Mouse (Mus musculus): ENCODE measurements around the gene Foxp1.

Foxp1 gene

DNA sequence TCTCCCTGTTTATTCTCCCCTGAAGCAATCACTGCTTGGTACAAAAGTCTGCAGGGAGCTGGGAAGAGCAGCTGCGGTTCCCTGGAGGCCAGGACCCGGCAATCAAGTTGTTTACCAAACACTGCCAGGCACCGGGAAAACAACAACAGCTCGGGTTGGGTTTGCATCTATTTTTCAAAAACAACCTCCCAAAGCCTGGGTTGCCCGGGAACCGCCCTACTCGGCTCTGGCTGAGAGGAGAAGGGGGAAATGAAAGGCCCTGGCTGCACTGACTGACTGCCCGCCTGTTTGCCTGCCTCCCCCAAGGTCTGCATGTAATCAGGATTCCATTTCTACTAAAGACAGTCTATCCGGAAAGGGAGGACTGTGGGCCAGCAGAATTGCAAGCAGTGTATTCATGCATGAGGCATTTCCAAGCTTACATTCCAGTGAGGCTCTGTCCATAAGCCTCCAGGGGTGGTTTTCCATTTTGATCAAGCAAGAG lies 82.6 kb downstream of the Foxp1 start:
- DNase-seq (ENCODE audit: low spot score): peak; percentile 68

DNA sequence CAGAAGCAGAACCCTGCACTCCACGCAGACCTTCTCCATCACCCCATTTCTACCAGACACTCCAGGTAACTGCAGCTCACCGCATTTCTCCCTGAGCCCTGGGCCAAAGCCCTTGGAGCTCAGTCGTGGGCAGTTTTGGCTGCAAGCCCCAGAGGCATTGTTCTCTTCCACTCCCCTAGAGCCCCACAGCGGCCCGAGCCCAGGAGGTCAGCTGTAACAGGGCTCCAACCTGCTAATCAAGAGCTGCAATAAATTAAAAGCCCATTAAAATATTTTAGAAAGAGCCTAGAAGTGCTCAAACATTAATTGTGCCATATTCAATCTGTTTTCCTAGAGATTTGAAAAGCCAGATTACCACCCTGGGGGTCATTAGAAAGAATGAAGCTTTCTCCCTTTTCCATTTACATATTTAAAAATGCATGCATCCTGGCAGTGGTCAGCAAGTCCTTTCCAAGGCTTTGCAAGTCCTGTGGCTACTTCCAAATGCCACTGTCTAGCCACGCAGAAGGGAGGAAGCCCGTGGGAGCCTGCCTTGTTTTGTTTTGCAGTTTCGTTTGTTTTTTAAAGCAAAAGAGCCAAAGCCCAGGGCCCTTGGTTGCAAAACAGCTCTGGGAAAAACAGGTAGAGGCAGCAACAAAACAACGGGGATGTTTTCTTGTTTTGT lies 83.2 kb downstream of the Foxp1 start:
- DNase-seq (ENCODE audit: low spot score): peak; percentile 50

DNA sequence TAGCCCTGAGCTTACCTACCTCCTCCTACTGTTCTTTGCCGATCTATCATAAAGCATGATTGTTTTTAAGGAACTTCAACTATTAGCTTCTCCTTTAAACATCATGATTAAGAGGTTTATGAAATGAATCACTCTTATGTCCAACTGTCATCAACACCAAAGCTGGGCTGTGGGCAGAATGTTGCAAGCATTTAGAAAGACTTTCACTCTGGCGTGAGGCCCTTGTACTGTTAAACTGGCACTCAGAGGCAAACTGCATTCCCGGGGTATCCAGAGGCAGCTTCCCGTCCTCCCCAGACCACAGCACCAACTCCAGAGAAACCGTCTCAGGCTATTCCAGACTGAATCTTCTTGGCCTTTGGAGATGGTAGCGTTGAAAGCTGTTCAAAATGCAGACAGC lies 86.2 kb downstream of the Foxp1 start:
- DNase-seq (ENCODE audit: low spot score): no peak

DNA sequence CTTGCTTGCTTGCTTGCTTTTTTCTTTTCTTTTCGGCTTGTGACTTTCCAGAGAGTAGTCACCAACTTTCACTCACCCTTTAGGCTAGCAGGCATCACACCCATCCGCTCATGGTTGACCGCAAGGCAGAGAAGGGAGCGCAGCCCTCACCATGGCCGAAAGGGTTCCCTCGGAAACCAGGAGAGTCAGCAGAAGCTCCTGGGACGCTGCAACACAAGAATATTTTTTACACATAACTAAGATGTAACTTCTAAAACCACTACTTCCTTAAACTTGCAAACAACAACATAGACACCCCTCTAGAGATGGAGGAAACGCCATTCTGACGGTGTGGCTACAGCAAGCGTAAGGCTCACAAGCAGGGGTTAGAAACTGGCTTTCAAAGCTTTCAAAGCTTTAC lies 87.4 kb downstream of the Foxp1 start:
- no peak for DNase-seq (ENCODE audit: low spot score)

DNA sequence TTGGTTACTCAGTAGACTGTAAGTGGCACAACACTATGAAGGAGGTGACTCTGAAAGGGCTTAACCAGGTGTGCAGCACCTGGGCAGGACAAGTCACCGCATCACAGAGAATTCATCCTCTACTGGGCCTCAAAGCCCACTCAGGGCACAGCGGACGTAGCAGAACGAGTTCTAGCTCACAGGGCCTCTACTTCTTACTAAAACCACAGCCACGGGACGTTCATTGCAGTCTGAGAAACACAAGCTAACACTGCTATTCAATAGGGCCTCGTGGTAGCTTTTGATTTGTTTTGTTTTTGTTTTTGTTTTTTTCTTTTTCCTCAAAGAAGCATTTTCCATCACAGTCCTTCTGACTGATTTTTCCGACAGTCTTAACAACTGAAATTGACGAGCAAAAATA lies 89.5 kb downstream of the Foxp1 start:
- no peak for DNase-seq (ENCODE audit: low spot score)

DNA sequence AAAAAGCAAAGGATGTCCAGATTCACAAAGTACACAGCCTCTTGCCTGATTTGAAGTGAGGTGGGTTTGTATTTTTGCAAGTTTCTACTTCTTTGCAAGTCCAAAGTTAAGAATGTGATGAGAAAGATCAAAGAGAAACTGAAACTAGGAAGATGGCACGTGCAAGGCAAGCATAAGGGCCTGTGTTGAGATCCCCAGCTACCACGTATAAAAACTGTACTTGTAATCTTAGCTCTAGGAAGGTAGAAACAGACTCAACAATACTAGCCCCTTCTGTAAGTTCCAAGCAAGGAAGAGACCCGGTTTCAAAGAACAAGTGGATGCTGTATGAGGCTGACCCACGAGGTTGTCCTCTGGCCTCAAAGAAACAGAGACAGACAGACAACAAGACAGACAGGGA lies 90.6 kb downstream of the Foxp1 start:
- no peak for DNase-seq (ENCODE audit: low spot score)

DNA sequence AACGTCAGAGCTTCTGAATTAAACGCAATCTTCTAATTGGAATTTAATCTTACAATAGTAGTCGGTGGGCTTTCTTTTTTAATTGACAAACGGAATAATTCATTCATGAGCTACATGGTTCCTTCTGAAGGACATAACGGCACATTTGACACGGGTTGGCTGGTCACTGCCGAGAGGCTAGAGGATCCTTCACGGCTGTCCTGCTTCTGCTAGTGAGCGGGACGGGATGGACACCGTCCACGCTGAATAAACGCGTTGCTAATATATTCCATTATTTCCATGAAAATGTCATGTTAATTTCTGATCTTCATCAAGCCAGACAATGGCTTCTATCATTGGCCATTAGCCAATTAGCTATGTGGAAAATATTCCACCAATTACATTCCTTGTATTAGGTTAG lies 92.0 kb downstream of the Foxp1 start:
- DNase-seq (ENCODE audit: low spot score): no peak

DNA sequence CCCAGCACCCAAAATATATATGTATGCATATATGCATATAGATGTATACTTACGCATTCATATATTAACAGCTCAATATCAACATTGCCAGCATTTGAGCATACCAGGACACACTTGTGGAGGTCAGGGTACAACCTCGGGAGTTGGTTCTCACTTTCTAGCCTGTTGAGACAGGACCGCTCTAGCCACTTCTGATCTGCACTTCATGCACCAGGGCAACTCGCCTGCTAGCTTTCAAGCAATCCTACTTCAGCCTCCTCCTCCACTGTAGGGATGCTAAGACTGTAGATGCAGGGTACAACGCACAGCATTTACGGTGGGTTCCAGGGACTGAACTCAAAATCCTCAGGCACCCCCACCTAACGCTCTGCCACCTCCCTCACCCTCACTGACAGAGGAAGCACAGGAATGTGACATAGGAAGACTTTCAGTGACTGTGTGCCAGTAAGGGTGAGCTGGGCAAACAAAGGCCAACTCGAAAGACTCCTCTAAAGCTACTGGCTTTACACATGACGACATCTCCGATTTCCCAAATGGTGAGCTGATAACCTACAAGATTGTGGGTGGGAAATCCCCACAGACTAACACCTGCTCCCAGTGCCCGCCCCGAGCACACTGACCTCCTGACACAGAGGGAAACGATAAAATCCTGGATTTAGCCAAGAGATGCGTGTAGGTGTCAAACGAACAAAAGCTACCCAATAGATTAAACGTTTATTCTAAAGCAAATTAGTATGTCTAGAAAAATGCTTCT lies 93.0 kb downstream of the Foxp1 start:
- DNase-seq (ENCODE audit: low spot score): no peak

DNA sequence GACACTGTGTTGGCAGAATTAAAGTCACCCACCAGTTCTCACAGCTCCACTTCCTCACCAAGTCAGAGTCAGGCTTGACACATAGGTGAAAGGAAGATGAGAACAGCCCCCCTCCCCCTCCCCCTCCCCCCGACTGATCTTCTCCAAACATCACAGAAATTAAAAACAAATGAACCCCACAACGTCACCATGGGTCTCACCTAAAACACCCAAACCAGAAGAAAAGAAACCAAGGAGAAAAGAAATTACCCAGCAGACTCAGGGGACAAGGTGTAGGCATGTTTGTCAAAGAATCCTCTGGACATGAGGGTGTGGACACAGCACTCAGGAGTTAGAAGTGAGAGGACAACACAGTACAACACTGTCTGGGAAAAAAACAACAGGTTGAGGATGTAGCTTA lies 93.6 kb downstream of the Foxp1 start:
- no peak for DNase-seq (ENCODE audit: low spot score)

DNA sequence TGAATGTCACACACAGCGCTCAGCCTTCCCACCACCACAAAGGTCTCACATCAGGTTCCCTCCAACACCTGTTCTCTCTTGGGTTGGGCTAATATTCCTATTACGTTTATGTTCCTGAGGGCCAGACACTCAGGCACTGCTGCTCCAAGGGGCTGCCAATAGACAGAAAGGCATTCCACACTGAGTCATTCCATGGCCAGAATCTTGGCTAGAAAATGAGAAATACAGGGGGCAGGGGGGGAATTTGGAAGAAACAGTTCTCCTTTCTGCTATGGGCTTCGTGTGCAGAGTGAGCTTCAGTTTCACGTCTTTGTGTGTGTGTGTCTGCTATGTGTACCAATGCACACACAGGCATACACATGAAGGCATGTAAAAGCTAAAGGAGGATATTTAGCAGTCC lies 95.2 kb downstream of the Foxp1 start:
- DNase-seq (ENCODE audit: low spot score): no peak

DNA sequence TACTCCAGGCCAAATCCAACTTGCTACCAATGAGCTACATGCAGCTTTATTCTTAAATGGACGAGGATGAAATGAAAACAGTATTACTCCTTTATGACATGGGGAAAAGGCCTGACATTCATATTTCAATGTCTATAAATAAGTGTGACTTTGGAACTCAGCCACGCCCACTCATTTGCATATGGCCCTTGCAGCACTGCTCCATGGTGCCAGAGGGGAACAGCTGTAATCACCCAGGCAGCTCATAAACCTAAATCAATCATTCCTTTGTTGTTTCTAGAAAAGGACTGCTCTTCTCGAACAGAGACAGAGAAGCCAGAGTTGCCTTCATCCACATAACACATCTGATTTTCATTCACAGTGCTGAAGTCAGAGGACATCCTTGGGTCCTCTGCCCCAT lies 97.5 kb downstream of the Foxp1 start:
- DNase-seq (ENCODE audit: low spot score): no peak

DNA sequence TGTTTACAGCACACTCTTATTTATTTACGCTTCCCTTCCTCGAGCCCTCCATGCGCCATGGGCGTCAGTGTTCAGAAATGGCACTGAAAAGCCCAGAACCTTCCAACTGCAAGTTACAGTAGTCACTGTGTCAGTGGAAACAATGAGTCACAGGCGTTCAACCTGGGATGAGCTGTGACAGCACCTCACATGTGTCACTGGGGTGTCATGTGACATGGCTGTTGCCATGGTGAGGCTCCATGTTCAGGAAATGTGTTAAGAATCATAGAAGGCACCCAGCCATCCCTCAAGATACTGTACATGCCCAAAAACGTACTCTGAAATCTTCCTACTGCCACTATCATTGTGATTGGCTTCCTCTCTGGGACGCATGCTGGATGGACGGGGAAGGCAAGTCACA lies 101.9 kb downstream of the Foxp1 start:
- no peak for DNase-seq (ENCODE audit: low spot score)

DNA sequence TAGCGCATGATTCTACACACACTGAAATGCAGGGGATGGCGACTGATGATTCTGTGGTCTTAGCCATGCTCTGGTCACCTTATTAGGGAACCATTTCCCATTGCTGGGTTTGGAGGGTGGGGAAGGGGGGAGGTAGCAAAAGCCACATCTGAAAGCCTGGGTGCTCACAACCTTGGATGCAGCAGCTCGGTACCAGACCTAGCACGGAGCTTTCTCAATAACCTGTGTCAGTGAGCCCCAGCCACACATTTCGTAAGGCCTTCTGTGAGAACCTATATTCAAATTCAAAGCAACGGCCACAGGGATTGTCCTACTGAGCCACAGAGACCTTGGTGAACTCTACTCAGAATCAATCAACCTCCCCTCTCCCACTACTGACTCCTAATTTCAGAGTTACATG lies 109.9 kb downstream of the Foxp1 start:
- no peak for DNase-seq (ENCODE audit: low spot score)

DNA sequence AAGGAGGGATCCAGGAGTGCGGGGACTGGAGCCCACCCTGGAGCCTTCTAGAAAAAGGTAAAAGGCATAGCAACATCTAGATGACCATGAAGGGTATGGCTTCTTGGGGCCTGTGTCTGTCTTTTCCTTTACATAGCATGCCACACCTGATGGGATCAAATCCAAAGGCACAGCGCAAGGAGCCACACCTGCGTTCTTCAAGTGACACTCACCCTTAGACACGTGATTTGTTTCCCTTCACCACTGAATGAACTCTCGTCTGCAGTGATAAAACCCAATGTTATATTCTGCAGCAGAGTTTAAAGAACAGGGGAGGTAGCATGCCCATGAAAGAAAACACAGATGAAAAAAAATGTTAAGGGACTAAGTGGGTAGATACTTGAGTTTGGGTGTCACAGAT lies 112.9 kb downstream of the Foxp1 start:
- no peak for DNase-seq (ENCODE audit: low spot score)

DNA sequence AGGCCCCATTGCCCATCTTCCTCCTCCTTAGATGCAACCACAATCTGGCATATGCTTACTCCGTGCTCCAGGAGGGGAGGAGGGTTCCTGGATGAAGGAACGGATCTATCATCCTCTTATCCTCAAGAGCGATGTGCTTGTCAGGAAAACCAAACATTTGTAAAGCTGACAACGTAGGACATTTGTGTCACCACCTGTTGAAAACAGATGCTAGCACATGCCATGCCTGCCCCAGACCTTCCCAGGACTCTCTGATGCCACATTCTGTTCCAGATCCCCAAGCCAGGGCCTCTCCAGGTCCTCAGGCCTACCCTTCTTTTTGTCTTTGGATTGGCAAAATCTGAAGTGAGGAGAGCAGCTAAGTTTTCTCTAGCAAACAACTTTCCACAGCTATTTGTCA lies 113.6 kb downstream of the Foxp1 start:
- DNase-seq (ENCODE audit: low spot score): no peak

DNA sequence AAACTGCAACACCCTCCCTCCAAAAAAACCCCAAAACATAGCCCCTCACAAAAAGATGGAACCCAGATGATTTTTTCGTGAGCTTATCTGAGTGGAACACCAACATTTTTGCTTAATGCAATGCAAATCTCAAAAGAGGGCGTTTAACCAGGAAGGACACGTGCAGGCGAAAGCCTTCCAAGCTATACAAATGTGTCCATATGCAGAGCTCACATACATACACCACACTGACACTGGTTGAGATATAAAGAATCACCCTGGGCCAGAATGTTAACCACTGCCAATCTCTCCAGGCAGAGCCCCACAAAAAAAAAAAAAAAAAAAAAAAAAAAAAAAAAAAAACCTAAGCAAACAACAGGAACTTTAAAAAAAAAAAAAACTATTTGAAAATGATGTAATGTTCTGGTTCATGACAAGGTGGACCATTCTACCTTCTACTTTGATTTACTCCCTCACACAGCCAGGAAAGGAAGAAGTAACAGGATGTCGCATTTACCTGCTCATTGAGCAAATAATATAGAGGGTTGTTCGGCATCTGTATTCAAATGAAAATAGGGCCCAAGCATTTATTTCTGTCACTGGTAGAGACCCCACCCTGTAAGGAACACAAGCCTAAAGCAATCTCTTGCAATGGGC lies 118.6 kb downstream of the Foxp1 start:
- DNase-seq (ENCODE audit: low spot score): no peak

DNA sequence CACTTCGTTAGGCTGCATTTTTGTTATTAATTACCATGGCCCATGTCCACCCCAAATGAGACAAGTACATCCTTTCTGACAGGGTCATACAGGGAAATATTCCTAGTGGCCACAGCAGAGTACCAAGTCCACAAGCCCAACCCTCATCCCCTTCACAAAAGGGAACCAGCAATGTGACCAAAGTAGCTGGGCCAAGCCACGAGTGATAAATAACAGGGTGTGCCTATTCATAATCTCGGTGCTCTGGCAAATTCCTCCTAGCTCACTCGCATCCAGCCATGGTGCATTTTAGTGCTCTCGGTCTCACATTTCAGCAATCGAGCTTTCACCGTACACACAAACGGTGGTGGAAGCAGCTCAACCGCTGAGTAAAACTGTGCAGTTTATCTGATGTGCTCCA lies 119.6 kb downstream of the Foxp1 start:
- DNase-seq (ENCODE audit: low spot score): no peak

DNA sequence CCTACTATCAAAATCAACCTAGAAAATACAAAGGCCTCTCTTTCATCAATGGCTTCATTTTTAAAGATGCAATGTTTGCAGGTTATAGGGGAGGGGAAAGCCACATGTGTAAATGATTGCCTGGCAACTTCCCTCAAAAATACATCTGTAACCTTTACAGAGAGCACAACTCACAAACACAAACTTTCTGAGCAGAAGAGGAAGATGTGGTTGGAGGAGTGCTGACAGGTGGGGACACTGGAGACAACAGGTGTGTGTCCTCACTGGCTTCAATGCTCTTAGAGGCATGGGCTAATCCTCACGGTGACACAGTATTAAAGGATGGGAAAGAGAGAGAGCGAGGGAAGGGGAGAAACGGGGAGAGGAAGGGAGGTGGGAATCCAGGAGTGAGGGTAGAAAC lies 120.2 kb downstream of the Foxp1 start:
- no peak for DNase-seq (ENCODE audit: low spot score)

DNA sequence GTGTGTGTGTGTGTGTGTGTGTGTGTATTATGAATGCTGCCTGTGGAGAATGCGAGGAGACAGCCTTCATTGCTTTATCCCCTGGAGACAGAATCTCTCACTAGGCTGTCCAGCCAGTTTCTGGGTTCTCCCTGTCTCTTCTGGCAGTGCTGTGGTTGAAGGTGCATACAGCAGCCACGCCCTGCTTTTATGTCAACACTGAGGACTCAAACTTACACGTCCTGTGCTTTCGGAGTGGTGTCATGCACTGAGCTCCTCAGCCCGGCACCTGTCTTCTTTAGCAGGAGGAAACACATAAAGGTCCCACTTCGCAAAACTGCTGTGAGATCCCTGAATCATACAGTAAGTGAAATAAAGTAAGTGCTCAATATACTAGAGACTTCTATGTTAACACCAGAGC lies 120.7 kb downstream of the Foxp1 start:
- no peak for DNase-seq (ENCODE audit: low spot score)

DNA sequence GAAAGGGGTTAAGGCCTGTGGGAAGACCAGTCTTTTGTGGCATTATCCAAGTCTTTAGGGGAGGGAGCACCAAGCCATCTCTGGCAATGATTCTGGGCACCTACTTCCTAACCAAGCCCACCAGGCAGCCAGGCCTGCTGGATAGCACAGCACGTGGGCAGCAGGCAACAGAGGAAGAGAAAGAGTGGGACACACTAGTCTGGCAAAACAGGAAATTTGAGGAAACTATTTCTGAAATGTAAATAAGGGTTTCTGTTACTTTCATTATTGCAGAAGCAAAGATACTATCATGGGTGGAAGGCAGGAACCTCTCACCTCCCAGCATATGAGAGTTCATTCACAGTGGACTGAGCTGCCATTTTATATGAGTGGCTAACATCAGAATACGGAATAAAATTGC lies 121.3 kb downstream of the Foxp1 start:
- no peak for DNase-seq (ENCODE audit: low spot score)

DNA sequence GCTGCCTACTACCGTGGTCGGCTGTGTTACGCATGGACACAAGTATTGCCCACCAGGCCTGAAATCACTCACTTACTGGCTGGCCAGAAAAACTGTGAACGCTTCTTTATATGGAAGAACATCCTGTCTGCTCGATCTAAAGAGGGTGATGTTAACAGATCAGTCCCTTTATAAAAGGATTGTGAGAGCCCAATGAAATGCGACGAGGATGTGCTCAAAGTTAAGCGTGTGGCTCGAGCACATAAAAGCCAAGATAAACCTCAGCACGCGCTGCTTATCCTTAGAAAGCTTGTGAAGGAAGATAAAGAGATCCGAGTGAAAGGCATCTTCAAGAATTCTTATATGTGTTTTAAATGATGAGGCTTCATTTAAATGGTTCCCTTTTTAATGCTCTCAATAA lies 126.8 kb downstream of the Foxp1 start:
- DNase-seq (ENCODE audit: low spot score): no peak

DNA sequence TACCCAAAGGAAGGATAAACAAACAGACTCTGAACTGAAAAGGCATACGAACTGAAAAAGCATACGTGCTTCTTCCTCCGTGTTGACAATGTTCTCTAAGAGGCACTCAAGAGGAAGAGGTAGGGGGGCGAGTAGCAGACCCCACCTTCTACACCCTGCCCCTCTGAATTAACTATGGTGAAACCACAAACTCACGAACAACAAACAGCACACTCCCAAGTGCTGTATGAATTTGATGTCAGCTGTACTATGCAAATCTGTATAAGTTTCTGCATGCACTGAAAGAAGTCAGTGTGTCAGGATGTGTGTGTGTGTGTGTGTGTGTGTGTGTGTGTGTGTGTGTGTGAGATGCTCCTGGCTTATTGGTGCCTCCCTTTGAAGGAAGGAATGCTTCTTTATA lies 127.7 kb downstream of the Foxp1 start:
- DNase-seq (ENCODE audit: low spot score): no peak

DNA sequence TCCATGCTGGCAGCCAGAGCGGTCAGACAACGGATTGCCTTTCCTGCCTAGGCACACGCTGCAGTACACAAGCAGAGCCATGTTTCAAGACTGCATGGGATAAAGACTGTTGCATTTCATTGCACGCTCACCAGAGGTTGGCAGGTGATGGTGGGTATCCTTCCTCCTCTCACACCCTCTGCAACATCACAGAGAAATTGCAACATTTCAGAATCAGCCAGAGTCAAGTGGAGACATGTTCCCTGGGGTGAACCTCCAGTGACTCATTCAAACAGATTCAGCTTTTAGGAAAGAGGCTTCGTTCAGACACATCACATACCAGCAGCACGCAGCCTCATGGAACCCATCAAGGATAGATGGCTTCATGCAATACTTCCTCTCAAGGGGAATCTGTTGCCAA lies 130.0 kb downstream of the Foxp1 start:
- no peak for DNase-seq (ENCODE audit: low spot score)
